Mouse (Mus musculus) forebrain, embryonic 11.5 days (tissue): ENCODE data around the gene Birc3. TPM values are rescaled to one million over a fixed set of nuclear protein-coding genes. Genes with fewer than 3 reads are reported as not detected.
"Not testable (repeated sequence)": the region's sequence is repeated elsewhere in the genome, so short reads cannot be mapped to it uniquely, and the experiment has no call there.

Source experiments
- ATAC-seq: fragments of 200-750 bp; cut with Nextera tagmentation; replicated peaks from 2 replicates; pipeline ENCODE4 v1.8.0; 2017; ENCODE audit warnings: moderate TSS enrichment; ENCODE audit not compliant: low FRiP score
- DNase-seq: peaks from one replicate; pipeline ENCODE4 v3.0.0-alpha.2; 2017; ENCODE audit warnings: low spot score
- H3K27ac ChIP-seq: fragments of 300-500 bp; sonication (generic); 2 replicates; pipeline ENCODE4 v1.5.1; 2014; ENCODE audit warnings: low read depth, low read length
- H3K27me3 ChIP-seq: fragments of 300-500 bp; sonication (generic); 2 replicates; pipeline ENCODE4 v1.6.1; 2014; ENCODE audit warnings: mild to moderate bottlenecking, low read length, mixed read lengths; ENCODE audit not compliant: control insufficient read depth, insufficient read depth
- H3K36me3 ChIP-seq: fragments of 300-500 bp; sonication (generic); 2 replicates; pipeline ENCODE4 v1.6.1; 2014; ENCODE audit warnings: mild to moderate bottlenecking, low read length, moderate library complexity, mixed read lengths; ENCODE audit not compliant: control insufficient read depth, insufficient read depth
- H3K4me1 ChIP-seq: fragments of 300-500 bp; sonication (generic); replicated peaks from 2 replicates; pipeline ENCODE4 v1.6.1; 2014; ENCODE audit warnings: low read length, mixed read lengths; ENCODE audit not compliant: control insufficient read depth, insufficient read depth
- H3K4me2 ChIP-seq: fragments of 300-500 bp; sonication (generic); 2 replicates; pipeline ENCODE4 v1.6.1; 2014; ENCODE audit warnings: low read depth, mild to moderate bottlenecking, low read length, moderate library complexity, mixed read lengths; ENCODE audit not compliant: severe bottlenecking
- H3K4me3 ChIP-seq: fragments of 300-500 bp; sonication (generic); 2 replicates; pipeline ENCODE4 v1.5.1; 2014; ENCODE audit warnings: low read depth, low read length
- H3K9ac ChIP-seq: fragments of 300-500 bp; sonication (generic); 2 replicates; pipeline ENCODE4 v1.6.1; 2014; ENCODE audit warnings: low read length
- H3K9me3 ChIP-seq: fragments of 300-500 bp; sonication (generic); 2 replicates; pipeline ENCODE4 v1.6.1; 2016; ENCODE audit warnings: low read length, mixed read lengths; ENCODE audit not compliant: control insufficient read depth
- WGBS: fragments of 180-500 bp; shearing (Covaris S2); extraction: QIAGEN DNeasy Blood & Tissue Kit; methylation state at CpG from one replicate; pipeline ENCODE4 v1.1.7; 2014; 5-methylcytosine and 5-hydroxymethylcytosine counted together
- polyA plus RNA-seq: library from polyadenylated mRNA; unstranded; fragments of >200 nt; fragmentation: Nextera tagmentation; extraction: Ambion mirVana; gene quantifications from 2 replicates; pipeline ENCODE4 v1.2.1, GENCODE M21; 2014

Gene Birc3
- polyA plus RNA-seq, 1 experiment from 2014 or later = 3.2 TPM

GRCm38 (mm10) chr9:7900965-7901364 lies 28.0 kb upstream of the Birc3 start:
- H3K4me1 ChIP-seq = no peaks in the 10 kb centered on the region
- H3K36me3 ChIP-seq = no peaks in the 10 kb centered on the region
- no peak for DNase-seq
- ATAC-seq = no peak
- H3K9ac ChIP-seq = no peak overlapping the region
- H3K9me3 ChIP-seq = no peaks in the 10 kb centered on the region
- no peaks in the 10 kb centered on the region for H3K27me3 ChIP-seq
- H3K27ac ChIP-seq = no peak overlapping the region
- no peak overlapping the region for H3K4me2 ChIP-seq
- 87% methylated on average over 8 of the region's 8 CpGs for WGBS
- H3K4me3 ChIP-seq = no peak overlapping the region

- peak; percentile 78 for ATAC-seq
- Histone ChIP-seq H3K27me3 (no peaks in the 10 kb centered on the region), H3K36me3 (no peaks in the 10 kb centered on the region)
These were observed 24.5 kb upstream of the Birc3 start for GRCm38 (mm10) chr9:7897502-7897901.

DNA sequence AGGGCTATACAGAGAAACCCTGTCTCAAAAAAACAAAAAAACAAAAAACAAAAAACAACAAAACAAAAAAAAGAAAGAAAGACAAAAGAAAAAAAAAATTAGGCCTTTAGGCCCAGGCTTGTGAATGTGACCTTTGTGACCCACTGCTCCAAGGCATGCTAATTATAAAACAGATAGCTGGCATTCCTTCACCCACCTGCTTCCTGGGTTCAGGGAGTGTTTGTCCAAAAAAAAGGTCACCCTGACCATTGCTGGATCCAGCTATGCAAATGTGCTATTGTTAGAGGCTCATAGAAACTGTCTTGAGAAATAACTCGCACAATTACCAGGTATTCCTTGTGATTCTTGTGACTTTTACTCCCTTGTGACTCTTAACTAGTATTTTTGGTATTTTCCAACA lies 18.8 kb upstream of the Birc3 start:
- H3K9me3 ChIP-seq, H3K4me3 ChIP-seq, ATAC-seq, DNase-seq, H3K27me3 ChIP-seq, H3K4me1 ChIP-seq, H3K9ac ChIP-seq, H3K27ac ChIP-seq, H3K36me3 ChIP-seq, H3K4me2 ChIP-seq: not testable (repeated sequence)
- 89% methylated on average over 1 of the region's 1 CpGs for WGBS

More at GRCm38 (mm10) chr9:7897502-7897901, 24.5 kb upstream of the Birc3 start:
- peak; percentile 66 for DNase-seq
- Histone ChIP-seq H3K4me3 (no peak overlapping the region), H3K4me1 (no peaks in the 10 kb centered on the region), H3K9ac (no peak overlapping the region), H3K4me2 (no peak overlapping the region), H3K27ac (no peak overlapping the region), H3K9me3 (no peaks in the 10 kb centered on the region)
- WGBS = 3% methylated on average over 3 of the region's 3 CpGs

DNA sequence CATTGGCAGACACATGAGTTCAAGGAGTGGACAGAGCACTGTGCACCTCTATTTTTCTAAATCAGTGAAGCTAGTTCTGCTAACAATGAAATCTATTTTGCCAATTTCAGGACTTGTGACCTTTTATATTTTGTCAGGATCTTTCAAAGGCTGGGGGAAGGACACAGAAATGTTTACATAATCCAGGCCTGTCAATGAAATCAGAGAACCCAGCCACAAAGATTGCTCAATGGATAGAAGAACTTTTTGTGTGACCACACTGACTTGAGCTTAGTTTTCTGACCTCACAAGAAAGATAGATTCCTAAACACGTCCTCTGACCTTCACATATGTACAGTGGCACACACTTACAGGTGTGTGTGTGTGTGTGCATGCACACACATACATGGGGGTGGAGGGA lies 18.2 kb upstream of the Birc3 start:
- H3K9me3 ChIP-seq = no peaks in the 10 kb centered on the region
- H3K4me2 ChIP-seq = no peak overlapping the region
- H3K9ac ChIP-seq = no peak overlapping the region
- no peaks in the 10 kb centered on the region for H3K4me1 ChIP-seq
- DNase-seq (no peak), ATAC-seq (no peak)
- WGBS = 76% methylated on average over 1 of the region's 1 CpGs
- H3K4me3 ChIP-seq = no peak overlapping the region
- H3K27me3 ChIP-seq = no peaks in the 10 kb centered on the region
- H3K36me3 ChIP-seq = no peaks in the 10 kb centered on the region
- no peak overlapping the region for H3K27ac ChIP-seq

- WGBS = 94% methylated on average over 3 of the region's 3 CpGs
- H3K9me3 ChIP-seq = no peaks in the 10 kb centered on the region; the same call in 1 of the 2 replicates
- H3K4me1 ChIP-seq = no peaks in the 10 kb centered on the region
- no peak for ATAC-seq
- no peak overlapping the region for H3K9ac ChIP-seq
- no peak overlapping the region for H3K4me2 ChIP-seq
- H3K4me3 ChIP-seq = no peak overlapping the region
- H3K36me3 ChIP-seq = no peaks in the 10 kb centered on the region
- no peaks in the 10 kb centered on the region for H3K27me3 ChIP-seq
- DNase-seq = no peak
- H3K27ac ChIP-seq = no peak overlapping the region
These were observed 11.4 kb upstream of the Birc3 start for GRCm38 (mm10) chr9:7884346-7884745.

- WGBS = 86% methylated on average over 1 of the region's 1 CpGs
- Histone ChIP-seq H3K27me3 (no peaks in the 10 kb centered on the region), H3K36me3 (no peaks in the 10 kb centered on the region), H3K9me3 (no peaks in the 10 kb centered on the region; the same call in 1 of the 2 replicates), H3K4me2 (no peak overlapping the region), H3K4me3 (no peak overlapping the region), H3K4me1 (no peaks in the 10 kb centered on the region), H3K9ac (no peak overlapping the region), H3K27ac (no peak overlapping the region)
- ATAC-seq = no peak
- DNase-seq = no peak
These were observed 9.4 kb upstream of the Birc3 start for GRCm38 (mm10) chr9:7882304-7882865.

DNA sequence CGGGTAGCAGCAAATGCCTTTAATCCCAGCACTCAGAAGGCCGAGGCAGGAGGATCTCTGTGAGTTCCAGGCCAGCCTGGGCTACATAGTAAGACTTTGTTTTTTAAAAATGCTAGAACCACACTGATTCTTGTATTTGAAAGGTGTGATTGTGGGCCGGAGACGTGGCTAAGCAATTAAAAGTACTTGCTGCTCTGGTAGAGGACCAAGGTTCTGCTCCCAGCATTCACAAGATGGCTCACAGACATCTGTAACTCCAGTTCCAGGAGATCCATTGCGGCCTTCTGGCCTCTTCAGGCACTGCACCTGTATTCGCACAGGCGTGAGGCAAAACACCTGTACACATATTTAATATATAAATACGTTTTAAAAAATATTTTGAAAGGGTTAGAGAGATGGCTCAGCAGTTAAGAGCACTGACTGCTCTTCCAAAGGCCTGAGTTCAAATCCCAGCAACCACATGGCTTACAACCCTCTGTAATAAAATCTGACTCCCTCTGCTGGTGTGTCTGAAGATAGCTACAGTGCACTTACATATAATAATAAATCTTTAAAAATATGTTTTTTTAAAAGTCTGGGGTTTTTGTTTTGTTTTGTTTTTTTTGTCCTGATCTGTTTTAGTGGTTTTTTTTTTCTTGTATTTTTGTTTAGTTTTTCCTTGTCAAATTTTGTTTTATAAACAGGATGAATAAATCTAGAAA lies 675 bp upstream of the Birc3 start:
- Histone ChIP-seq H3K27ac (no peak overlapping the region), H3K4me1 (peaks cover 4% of the 10 kb centered on the region), H3K9me3 (no peaks in the 10 kb centered on the region), H3K9ac (no peak overlapping the region), H3K4me3 (no peak overlapping the region), H3K36me3 (no peaks in the 10 kb centered on the region), H3K27me3 (no peaks in the 10 kb centered on the region), H3K4me2 (no peak overlapping the region)
- WGBS = 89% methylated on average over 8 of the region's 8 CpGs
- DNase-seq (no peak), ATAC-seq (no peak)

- 16% methylated on average over 23 of the region's 23 CpGs for WGBS
- no peak overlapping the region for H3K27ac ChIP-seq
- DNase-seq = no peak
These were observed 777 bp downstream of the Birc3 start for GRCm38 (mm10) chr9:7872044-7872774.

More at GRCm38 (mm10) chr9:7872044-7872774, 777 bp downstream of the Birc3 start:
- H3K4me2 ChIP-seq = peak overlapping the region; percentile 89
- no peaks in the 10 kb centered on the region for H3K27me3 ChIP-seq
- H3K9me3 ChIP-seq = no peaks in the 10 kb centered on the region
- peak; percentile 52 for ATAC-seq
- H3K4me1 ChIP-seq = peaks cover 4% of the 10 kb centered on the region
- H3K4me3 ChIP-seq = peak overlapping the region; percentile 40
- no peaks in the 10 kb centered on the region for H3K36me3 ChIP-seq
- H3K9ac ChIP-seq = peak overlapping the region; percentile 63
